Mouse (Mus musculus) gastrocnemius, adult 2 months (tissue): ENCODE measurements around the gene Cacna1e. TPM values are rescaled to one million over a fixed set of nuclear protein-coding genes. Genes with fewer than 3 reads are reported as not detected.

Experiments
- DNase-seq: peaks from one replicate; pipeline ENCODE4 v3.0.0; 2022
- H3K27ac ChIP-seq: fragments of 200-600 bp; 2 replicates; pipeline ENCODE4 v1.8.1; 2022; ENCODE audit warnings: mild to moderate bottlenecking
- H3K4me3 ChIP-seq: fragments of 200-600 bp; 2 replicates; pipeline ENCODE4 v1.8.1; 2022; ENCODE audit warnings: mild to moderate bottlenecking, moderate library complexity
- CTCF ChIP-seq: fragments of 200-600 bp; IDR thresholded peaks from 2 replicates; pipeline ENCODE4 v1.8.1; 2022; ENCODE audit warnings: antibody characterized with exemption, mild to moderate bottlenecking, moderate library complexity
- intact Hi-C: fragments of 180-260 bp; cut with DNase I; formaldehyde crosslinking; loops from one replicate; pipeline ENCODE4 v1.15.1; 2025
- total RNA-seq, 2 experiments: library from RNA; stranded (reverse); gene quantifications; 2 replicates each; pipeline ENCODE4 v1.2.3; 2021

Gene Cacna1e
- total RNA-seq, 2 experiments from 2014 or later: 0.05 to 0.06 TPM

DNA sequence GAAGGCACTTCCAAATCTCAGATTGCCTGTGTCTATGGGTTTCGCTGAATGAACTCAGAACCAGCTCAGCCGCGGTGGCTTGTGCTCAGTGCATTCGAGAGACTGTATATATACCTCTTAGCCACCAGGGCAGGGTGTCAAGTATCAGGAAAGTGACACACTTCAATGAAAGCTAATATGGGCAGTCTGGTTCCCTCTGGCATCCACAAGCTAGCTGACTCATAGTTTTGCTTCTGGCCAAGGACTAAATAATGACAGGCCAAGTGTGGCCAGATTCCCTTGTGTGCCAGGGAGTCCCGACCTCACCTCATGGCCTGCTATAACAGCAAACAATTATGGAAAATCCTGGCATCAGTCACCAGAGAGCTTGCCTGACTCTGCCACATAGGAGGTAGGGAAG is 422.8 kb downstream of the Cacna1e start:
- peak overlapping the region; percentile 51 for H3K27ac ChIP-seq
- no peak overlapping the region; the same call in 1 of the 2 replicates for H3K4me3 ChIP-seq
- intact Hi-C loops: no loop called here
- peak; percentile 75 for DNase-seq
- peak; percentile 44 for TF ChIP-seq CTCF

DNA sequence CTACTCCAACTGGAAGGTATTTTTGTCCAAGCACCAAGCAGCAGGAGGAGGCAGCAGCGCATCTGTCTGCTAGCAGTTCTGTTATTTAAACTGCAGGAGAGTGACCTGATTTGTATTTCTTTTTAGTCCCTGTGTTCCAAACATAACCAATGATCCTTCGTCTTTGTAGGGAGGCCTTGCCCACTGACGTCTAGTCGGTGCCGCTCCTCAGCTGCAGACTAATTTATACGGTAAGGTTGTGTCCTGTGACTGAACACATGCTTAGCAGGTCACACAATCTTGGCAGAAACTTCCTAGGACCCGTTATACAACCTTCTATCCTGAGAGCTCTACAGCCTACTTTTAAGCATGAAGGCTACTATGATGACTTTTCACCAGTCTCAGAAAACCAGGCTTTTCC is 424.2 kb downstream of the Cacna1e start:
- no peak overlapping the region for H3K4me3 ChIP-seq
- intact Hi-C loops: no loop called here
- DNase-seq: no peak
- no peak for TF ChIP-seq CTCF
- H3K27ac ChIP-seq: no peak overlapping the region

DNA sequence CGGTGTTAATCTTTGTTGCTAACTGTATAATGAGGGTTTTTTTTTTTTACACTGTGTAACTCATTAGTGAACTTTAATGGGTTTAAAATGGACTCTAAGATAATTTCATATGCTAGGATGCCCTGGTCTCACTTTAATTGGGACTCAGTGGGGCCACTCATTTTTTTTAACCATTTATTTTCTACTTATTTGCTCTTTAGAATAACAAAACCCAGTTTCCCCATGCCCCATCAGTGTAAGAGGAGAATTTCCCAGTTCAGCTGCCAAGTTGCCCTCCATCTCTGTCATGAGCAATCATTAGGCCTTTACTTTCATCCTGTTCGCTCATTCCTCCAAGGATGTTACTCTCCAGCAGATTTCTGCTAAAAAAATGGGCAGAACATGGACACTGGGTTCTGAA is 425.7 kb downstream of the Cacna1e start:
- TF ChIP-seq CTCF: no peak
- H3K27ac ChIP-seq: no peak overlapping the region
- intact Hi-C loops: no loop called here
- DNase-seq: no peak
- H3K4me3 ChIP-seq: no peak overlapping the region

DNA sequence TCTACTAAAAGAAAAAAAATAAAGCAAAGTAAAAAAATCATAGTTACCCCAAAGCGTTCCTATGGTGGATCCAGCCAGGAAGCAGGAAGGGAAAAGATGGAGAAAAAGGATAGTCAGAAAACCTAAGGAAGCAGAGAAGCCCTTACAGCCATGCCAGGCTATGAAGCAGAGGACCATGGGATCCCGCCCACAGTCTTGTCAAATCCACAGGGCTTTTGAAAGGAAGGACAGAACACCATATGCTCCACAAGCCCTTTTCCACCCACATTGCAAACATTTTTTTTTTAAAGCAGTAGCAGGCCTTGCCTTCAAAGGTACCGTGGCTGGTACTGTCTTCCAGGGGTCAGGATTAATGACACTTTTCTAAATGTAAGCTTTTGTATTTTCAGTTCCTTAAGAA is 433.5 kb downstream of the Cacna1e start:
- no peak overlapping the region for H3K4me3 ChIP-seq
- no peak for DNase-seq
- TF ChIP-seq CTCF: no peak
- intact Hi-C loops: no loop called here
- H3K27ac ChIP-seq: no peak overlapping the region

DNA sequence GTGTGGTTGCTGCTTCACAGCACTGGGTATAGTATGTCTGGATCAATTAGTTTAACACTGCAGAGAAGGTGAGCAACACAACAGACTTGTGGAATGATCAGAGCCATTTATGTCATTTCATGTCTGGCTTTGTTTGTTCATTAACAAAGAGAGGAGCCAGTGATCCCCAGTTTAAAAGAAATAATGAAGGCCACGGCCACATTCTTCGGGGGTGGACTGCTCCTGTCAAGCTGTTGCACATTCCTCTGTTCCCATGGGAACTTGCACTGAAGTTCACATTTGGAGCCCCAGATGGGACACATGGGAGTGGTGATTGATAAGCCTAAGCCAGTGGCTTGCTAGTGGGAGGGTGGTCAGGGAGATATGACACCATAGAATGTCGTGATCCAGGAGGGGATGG is 437.8 kb downstream of the Cacna1e start:
- intact Hi-C loops: no loop called here
- no peak overlapping the region for H3K4me3 ChIP-seq
- DNase-seq: no peak
- TF ChIP-seq CTCF: no peak
- no peak overlapping the region for H3K27ac ChIP-seq

DNA sequence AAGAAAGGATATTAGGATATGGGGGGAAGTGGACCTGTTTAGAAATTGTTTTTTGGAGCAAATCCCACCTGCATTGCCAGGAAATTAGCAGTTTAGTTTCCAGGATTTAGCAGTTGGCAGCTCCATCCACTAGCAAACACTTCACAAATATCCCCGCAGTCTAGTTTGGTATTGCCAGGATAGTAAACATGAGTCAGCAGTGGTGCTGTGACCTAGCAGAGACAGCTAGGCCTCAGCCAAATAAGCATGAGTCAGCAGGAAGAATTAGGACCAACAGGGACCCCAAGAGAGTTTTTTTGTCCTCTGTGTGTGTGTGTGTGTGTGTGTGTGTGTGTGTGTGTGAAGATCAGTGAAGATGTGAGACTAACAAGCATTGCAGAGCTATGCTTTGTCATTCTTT is 450.8 kb downstream of the Cacna1e start:
- intact Hi-C loops: no loop called here
- no peak overlapping the region for H3K4me3 ChIP-seq
- H3K27ac ChIP-seq: no peak overlapping the region
- DNase-seq: no peak
- TF ChIP-seq CTCF: no peak

DNA sequence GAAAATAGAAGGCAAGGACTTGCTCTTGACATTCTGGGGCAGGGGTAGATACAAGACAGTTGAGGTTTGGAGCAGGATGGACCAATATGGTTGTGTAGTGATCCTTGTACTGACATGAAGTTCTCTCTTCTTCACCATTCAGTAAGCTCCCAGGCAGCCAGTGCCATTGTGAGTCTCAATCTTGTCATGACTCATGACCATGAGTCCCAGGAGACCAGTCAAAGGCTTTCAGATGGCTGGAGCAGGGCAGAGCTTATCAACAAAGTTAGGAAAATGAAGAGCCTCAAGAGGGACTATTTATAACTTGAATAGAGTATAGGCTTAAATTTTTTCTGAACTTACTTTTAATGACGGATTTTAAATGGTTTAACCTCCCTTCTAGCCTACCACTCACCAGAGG is 451.2 kb downstream of the Cacna1e start:
- TF ChIP-seq CTCF: no peak
- no peak for DNase-seq
- Histone ChIP-seq H3K4me3 (no peak overlapping the region), H3K27ac (no peak overlapping the region)
- intact Hi-C loops: no loop called here

DNA sequence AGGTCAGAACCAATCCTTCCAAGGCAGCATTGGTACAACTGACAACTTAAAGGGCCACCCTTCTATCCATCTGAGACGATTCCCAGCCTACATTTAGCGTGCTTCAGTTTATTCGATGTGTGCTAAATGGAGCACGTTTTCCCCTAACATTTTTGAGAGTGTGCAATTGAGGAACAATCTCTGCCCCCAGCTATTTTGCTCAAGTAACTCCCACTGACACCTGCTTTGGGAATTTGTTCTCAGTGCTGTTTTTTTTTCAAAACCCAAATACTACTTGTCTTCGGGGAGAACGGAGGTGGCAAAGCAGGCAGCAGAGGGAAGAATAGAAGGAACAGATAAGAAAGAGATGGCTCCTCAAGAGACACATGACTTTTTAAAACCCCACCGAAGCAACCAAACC is 456.0 kb downstream of the Cacna1e start:
- H3K4me3 ChIP-seq: no peak overlapping the region
- H3K27ac ChIP-seq: no peak overlapping the region
- intact Hi-C loops: no loop called here
- DNase-seq: no peak
- TF ChIP-seq CTCF: no peak

DNA sequence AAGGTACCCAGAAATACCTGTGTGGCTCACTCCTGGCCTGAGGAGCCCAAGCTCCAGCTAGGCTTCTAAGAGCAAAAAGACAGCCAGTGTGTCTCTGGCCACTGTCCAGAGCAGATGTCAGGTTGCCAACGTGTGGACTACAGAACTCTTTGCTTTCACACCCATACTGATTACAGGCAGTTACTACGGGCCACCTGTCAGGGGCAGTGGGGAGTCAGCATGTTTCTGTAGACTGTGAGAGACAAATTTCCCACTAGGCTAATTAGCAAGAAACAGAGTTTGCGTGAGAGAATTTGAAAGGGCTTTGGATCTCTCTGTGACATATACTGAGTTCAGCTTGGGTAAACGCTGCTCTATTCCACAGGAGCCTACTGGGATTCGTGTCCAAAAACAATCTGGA is 466.0 kb downstream of the Cacna1e start:
- Histone ChIP-seq H3K27ac (no peak overlapping the region), H3K4me3 (no peak overlapping the region)
- peak; percentile 32 for TF ChIP-seq CTCF
- peak; percentile 40 for DNase-seq
- intact Hi-C loops: no loop called here

DNA sequence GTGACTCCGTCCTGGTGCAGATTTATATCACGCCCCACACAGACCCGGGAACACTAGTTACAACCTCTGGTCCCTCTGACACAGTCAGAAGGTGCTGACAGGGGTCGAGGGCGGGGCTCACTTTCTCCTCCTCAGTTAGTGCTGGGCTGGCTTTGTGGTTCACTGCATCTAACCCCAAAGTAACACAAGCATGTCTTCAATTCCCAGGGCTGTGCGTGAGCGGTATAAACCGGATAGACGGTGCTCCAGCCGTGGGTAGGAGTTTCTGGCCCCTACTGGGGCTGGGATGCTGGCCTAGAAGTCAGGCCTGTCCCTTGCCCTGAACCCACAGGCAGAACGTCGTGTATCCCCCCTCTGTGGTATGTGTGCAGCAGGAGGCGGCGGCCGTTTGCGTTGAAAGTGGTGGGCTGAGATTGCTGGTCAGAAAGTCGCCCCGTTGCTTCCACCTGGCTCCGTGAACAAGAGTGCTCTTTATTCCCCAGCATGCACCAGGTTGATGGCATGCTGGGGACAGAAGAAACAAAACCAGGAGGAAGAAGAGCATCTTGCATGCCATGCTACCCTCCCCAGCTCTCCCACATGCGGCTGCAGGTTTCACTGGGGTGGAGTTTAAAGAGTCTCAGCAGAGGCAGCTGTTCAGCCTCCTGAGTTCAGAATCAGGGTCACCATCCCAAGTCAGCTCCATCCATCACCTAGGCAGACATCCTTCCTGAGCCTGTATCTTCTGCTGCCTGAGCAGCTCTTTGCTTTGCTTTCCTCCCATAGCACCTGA is 467.7 kb downstream of the Cacna1e start:
- TF ChIP-seq CTCF: no peak
- no peak for DNase-seq
- H3K27ac ChIP-seq: no peak overlapping the region
- H3K4me3 ChIP-seq: no peak overlapping the region
- intact Hi-C loops: no loop called here

DNA sequence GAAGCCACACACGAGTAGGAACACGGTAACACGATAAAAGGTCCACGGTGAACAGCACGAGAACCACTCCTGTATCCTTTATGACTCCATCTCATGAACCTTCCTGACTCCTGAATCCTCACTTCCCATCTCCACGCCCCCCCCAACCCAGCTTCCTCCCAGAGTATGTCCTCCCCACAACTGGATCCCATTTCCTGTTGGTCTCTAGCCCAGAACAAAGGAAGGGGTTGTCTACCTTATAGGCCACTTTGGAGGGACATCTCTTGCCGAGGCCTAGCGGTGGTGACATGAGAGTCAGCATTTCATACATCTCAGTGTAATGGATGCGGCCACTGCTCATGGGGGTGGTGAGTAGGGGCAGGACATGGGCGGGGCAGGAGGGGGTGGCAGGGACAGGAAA is 468.5 kb downstream of the Cacna1e start:
- intact Hi-C loops: no loop called here
- no peak for TF ChIP-seq CTCF
- no peak overlapping the region for H3K27ac ChIP-seq
- no peak overlapping the region for H3K4me3 ChIP-seq
- DNase-seq: no peak

DNA sequence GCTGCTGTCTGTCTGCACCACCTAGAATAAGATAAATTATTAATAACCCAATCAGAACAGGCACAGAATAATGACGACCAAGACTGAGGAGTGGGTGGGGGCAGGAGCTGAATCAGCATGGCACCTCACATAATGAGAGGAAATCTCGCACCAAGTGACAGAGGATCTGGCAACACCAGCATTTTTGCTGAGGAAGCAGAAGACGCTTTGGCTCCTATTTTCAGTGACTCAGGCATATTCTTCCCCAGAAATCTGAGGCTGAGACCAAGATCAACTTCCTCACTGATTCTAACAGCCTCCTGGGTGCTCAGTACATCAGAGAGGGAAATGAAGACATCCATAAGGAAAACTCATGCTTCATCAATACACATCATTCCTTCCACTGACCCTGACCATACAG is 471.2 kb downstream of the Cacna1e start:
- TF ChIP-seq CTCF: no peak
- intact Hi-C loops: no loop called here
- no peak overlapping the region for H3K27ac ChIP-seq
- DNase-seq: no peak
- H3K4me3 ChIP-seq: no peak overlapping the region

DNA sequence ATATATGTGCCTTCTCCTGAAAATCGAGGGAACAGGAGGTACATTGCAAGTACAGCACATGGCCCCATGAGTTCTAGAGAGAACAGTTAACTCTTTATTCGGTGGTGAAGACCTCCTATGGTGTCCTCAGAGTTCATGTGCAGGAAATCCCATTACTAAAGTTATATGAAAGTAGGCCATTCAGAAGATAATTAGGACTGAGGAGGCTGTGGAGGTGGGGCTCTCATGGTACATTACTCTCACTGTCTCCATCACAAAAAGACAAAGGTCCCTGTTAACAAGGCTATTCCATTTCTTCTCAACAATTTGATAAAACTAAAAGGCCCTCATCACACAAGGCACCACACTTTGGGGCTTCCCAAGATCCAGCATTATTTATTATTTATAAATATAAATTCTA is 475.2 kb downstream of the Cacna1e start:
- Histone ChIP-seq H3K4me3 (no peak overlapping the region), H3K27ac (no peak overlapping the region)
- intact Hi-C loops: no loop called here
- DNase-seq: no peak
- no peak for TF ChIP-seq CTCF

DNA sequence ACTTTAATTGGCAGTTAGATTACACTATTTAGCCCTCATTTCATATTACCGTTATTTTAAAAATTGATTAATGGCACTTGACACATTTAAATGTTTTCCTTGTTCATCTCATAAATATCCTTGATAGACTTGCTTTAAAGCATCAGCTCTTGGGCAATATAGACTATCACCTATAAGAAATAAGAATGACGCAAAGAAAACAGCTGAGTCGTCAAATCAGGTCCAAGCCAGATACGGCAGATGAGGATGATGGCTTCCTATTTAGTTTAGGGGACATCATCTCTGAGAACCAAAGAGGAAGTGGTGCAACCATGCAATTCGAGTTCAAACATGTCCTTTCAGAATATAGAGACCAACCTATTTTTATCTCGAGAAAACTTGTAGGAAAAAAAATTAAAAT is 492.3 kb downstream of the Cacna1e start:
- H3K27ac ChIP-seq: no peak overlapping the region
- intact Hi-C loops: no loop called here
- TF ChIP-seq CTCF: no peak
- H3K4me3 ChIP-seq: no peak overlapping the region
- DNase-seq: no peak

Other genes with a start within 250 kb of the Cacna1e start
- gene Ier5, start 215.1 kb upstream of the Cacna1e start, total RNA-seq: 1 to 10 TPM; 4.6 to 4.7 TPM